Mouse (Mus musculus) spleen, postnatal 4 days (tissue): ENCODE results near the gene Dnaja4.
"Not testable (repeated sequence)": the region's sequence is repeated elsewhere in the genome, so short reads cannot be mapped to it uniquely, and the experiment has no call there.

ENCODE experiments used
- DNase-seq, 2 experiments: peaks; one replicate each; pipeline ENCODE4 v3.0.0; 2022; ENCODE audit warnings: low spot score in 2 of 2

Dnaja4 gene

DNA sequence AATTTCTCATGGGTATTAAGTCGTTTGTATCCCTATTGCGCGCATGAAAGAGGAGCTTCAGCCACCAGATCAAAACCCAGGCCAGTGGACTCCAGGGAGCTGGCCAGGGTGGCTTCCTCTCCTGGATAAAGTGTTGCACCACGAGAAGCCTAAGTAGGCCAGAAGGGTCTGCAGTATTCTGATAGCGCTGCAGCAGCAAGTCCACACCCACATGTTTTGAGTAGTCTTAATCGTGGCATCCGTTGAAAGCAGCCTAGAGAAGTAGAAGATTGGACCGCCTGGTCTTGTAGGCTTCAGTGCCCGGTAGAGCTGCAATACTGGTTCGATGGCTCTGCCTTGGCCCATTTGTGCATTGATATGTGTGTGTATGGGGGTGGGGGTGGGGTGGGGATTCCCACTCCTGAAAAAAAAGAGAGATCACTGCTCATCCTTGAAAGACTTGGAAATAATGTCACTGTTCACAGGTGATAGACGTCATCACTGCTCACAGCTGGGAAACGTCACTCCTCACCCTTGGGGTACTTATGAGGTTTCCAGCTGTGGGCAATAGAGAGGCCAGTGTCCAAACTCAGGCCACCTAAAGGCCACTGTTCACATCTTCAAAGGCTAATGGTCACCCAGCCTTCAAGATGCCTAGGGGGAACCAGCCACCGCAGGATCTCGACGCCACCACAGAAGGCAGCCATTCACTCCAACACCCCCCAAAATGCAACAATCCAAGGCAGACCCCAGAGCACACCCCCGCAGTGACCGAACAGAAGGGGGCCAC is at the start of gene Dnaja4:
Gene Dnaja4 (plus strand): TSS at position 556 of the 769 bp plus-strand sequence.
- DNase-seq, result peak; percentile 70 to 79

- DNase-seq, result no peak
Observed at GRCm38 (mm10) chr9:54649360-54649759, 49.3 kb upstream of the Dnaja4 start.

DNA sequence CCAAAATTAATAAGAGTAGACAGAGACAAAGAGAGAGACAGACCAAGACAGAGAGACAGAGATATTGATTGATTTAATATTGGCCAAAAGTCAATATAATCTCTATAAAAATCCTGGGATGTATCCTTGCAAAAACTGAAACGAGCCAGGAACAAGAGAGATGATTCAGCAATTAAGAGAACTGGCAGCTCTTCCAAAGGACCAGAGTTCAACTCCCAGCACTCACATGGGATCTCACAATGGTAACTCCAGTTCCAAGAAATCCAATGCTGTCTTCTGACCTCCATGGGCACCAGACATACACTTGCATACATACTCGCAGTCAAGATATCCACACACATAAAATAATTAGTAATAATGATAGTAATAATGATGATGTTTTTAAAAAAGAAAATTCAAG is 45.9 kb upstream of the Dnaja4 start:
- DNase-seq, result no peak

DNA sequence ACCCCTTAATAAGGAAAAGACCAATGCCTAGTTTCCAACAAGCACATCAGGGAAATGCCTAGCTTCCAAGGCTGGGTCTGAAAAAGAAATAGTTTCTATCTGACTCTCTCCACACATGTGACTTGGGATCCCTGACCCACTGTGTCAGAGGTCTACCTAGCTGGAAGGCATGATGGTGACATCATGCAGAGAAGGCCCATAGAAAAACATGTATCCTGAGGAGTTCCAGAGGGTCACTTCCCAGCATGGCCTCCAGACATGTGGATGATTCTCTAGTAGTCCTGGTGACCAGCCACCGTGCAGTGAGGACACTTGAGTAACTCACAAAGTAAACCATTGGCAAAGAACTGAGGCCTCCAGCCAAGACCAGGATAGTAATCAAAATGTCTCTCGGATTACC is 42.8 kb upstream of the Dnaja4 start:
- DNase-seq, result no peak

- DNase-seq, result no peak
Observed at GRCm38 (mm10) chr9:54656402-54656801, 42.3 kb upstream of the Dnaja4 start.

DNA sequence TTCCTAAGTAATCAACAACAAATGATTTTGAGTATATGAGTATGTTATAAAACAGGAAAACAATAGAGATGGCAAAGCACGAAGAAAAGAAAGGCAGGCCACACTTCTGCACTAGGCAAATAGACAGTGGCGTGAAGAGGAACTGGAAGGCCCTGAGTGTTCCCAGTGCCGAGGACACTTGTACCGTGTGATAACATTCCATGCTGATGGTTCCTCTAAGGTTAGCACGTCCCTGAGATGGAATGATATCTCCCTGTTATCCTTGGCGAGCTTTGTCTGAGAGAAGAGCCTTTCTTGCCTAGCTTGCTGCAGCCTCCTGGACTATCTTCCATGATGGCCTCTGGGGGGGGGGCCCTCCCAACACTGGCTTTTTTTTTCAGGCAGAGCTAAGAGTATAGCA is 39.9 kb upstream of the Dnaja4 start:
- no peak for DNase-seq

- DNase-seq, result no peak
Observed at GRCm38 (mm10) chr9:54661605-54662377, 36.9 kb upstream of the Dnaja4 start, which contains the start of gene Acsbg1. Acsbg1 (minus strand) TSS chr9:54661870.

DNA sequence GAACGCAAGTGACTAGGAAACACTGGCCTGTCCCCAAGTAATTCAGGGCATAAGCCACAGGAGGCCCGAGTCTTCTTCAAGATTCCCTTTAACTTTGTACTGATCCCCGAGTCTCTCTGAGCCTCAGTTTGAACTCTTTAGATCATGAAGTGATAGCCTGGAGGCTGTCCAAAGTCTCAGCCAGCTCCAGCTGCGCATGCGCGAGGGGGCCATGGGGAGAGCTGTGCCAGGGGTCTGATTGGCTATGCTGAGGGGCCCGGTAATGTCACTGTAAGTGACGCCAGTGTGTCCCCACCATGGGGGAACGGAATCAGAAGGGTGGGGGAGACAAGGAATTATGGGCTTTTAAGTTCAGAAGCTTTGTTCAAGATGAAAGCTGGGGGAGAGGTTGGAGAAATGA is 34.3 kb upstream of the Dnaja4 start:
- DNase-seq, result no peak

DNA sequence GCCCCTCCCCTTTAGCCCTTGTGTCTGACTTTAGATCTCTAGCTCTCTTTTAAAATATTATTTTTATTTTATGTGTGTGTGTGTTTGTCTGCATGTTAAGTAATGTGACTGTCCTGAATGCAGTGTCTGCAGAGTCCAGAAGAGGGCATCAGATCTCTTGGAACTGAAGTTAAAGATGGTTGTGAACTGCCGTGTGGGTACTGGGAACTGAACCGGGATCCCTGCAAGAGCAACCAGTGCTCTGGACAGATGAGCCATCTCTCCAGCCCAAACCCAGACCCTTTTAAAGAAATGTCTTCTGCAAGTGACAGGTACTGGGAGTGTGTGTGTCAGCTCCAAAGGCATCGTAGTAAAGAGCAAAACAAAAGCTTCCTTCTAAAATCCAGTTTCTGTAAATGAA is 32.6 kb upstream of the Dnaja4 start:
- DNase-seq, result no peak

- no peak for DNase-seq
Observed at GRCm38 (mm10) chr9:54668455-54668854, 30.2 kb upstream of the Dnaja4 start.

DNA sequence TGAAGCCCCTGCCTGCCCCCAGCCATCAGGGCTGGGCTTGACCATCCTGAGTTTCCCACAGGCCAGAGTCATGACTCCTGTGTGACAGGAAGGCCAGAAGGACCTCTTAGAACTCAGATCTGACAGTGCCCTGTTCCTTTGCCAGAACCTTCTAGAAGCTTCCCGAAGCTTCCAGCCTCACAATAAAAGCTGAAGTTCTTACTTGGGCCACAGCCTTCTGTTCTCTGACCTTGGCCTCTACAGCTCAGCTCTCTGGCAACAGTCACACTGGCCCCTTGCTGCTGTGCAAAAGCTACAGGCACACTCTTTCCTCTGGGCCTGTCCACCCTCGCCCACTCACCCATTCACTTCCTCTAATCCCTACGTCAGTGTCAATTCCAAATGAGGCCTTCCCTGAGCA is 26.7 kb upstream of the Dnaja4 start:
- no peak for DNase-seq

DNA sequence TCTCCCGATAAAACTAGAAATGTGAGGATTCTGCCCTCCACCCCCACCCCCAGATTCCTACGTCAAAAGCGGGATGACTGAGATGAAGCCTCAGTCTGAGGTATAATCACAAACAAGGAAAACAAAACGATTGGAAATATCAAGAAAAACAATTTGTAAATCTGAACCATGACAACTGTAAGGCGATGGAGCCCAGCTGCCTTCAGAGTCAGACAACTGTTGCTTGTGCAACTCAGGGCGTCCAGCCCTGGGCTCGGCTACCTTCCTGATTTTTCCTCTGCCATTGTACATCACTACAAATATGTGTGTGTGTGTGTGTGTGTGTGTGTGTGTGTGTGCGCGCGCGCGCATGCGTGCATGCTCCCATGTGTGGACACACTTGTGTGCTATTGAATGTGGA is 24.8 kb upstream of the Dnaja4 start:
- DNase-seq, result no peak

- peak; percentile 66 to 86 for DNase-seq
Observed at GRCm38 (mm10) chr9:54676531-54676986, 22.1 kb upstream of the Dnaja4 start.

DNA sequence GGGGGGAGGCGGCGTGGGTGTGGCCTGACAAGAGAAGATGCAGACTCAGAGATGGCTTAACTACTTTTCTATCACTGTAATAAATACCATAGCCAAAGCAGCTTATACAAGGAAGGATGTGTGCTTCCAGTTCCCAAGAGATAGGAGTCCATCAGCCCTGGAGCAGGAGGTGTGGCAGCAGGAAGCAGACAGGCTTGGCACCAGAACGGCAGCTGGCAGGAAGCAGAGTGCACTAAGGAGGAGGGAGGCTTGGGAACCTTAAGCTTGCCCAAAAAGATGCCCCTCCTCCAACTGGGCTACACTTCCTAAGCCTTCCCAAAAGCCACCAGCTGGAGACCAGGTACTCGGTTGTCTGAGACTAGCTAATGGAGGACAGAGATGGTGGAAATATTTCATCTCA is 15.8 kb upstream of the Dnaja4 start:
- no peak for DNase-seq

GRCm38 (mm10) chr9:54683814-54684605 is 14.7 kb upstream of the Dnaja4 start:
- DNase-seq, result no peak

DNA sequence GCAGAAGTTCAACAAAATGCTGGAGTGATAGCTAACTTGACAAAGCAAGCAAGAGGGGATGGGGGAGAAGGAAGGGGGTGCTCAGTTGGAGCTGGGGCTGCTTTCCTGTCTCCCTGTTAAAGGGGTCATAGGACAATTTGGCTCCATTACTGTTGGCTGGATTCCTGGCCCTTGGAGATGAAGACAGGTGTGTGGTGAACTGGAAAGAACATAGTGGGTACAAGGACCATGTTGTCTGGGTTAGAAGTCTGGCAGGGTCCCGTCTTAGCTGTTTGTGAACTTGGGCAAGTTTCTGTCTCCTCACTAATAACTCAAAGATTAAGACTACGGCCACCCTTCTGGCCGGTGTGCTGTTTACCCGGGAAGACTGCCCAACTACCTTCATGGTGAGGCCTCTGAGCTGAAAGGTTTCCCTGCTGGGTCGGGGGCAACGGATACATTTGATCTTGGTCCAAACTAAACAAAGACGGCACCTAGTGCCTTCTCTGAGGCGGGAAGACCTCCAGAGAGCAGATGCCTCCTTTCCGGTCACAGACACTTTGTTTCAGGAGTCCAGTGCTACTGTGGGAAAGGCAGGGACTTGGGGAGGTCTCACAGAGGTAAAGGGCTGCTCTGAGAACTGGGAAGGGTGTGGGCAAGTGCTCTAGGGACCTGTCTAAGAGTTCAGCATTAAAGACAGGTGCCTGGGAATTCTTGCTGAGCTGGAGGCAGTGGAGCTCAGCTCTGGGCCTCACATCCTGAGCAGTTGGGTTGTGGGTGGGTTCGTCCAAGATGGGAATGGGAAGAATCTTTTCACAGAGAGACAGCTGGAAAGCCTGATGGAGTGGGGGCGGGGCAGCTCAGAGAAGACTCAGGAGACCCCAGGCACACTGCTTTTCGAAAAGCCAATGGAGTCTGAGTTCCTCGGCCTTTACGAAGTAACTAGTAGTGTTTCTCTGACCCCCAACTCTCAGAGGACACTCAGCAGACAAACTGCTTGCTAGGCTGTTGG is 11.1 kb upstream of the Dnaja4 start:
- DNase-seq, result no peak

DNA sequence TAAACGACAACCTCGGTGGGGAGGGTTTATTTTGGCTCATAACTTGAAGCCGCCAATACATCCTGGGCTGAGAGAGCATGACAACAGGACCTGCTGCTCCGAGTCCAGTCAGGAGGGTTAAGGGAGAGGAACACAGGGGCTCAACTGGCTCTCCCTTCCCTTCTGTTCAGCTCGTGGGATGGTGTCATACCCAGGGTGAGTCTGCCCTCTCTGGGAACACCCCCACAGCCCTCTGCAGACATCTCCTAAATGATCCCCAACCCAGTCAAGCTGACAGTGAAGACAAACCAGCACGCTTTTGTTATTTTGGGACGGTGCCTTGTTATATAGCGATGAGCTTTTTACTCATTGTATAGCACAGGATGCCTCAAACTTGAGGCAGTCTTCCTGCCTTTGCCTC is 9.2 kb upstream of the Dnaja4 start:
- no peak for DNase-seq

GRCm38 (mm10) chr9:54690697-54691096 is 8.0 kb upstream of the Dnaja4 start:
- DNase-seq, result not testable (repeated sequence)

GRCm38 (mm10) chr9:54691241-54691805 is 7.3 kb upstream of the Dnaja4 start:
- DNase-seq, result not testable (repeated sequence)

DNA sequence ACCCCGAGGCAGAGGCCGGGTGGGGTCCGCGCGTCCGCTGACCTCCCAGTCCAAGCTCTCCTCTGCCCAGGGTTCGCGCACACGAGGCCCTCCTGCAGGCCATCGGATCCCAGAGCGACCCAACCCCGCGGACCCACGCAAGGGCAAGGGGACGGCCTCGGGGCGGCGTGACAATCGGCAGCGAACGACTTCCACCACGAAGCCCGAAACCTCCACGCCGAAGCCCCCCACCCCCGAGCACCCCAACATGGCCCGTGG is 343 bp downstream of the Dnaja4 start:
- DNase-seq, result no peak
